Mouse (Mus musculus): ENCODE results near the gene Abca8a.

GRCm38 (mm10) chr11:110028913-110029695 lies 66.7 kb downstream of the Abca8a start:
- TF ChIP-seq CTCF (IDR thresholded peaks at IDR 0.05; ENCODE audit: control insufficient read depth, insufficient read depth, insufficient read length) (no peak), MYOG (IDR thresholded peaks at IDR 0.05; ENCODE audit: control insufficient read depth, extremely low read depth, insufficient read length) (no peak), CEBPB (IDR thresholded peaks at IDR 0.05; ENCODE audit: low read depth) (no peak)
